Mouse (Mus musculus): ENCODE measurements around the gene Hist1h2bl.

DNA sequence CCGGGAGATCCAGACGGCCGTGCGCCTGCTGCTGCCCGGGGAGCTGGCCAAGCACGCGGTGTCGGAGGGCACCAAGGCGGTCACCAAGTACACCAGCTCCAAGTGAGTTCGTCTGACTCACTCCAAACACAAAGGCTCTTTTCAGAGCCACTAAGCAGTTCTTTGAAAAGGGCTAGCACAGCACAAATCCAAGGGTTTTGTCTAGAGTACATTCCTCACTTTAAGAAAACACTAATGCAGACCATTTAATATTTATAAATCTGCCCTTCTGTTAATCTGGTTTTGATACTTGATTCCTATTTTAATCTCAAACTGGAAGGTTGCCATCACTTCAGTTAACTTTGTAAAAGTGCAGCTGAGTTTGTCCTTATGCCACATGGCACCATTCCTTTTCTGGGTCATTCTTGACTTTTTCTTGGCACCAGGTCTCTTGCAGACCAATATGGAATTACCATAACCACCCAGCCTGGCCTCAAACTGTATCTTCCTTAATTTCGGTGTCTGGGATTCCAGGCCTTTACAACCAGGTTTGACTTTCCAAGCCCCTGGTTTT is 6.5 kb upstream of the Hist1h2bl start:
- TF ChIP-seq GATA1 (IDR thresholded peaks at IDR 0.05; ENCODE audit: borderline replicate concordance, low read length), result no peak
- TF ChIP-seq FLI1 (IDR thresholded peaks at IDR 0.05; ENCODE audit: low read length), result no peak
